ENCODE assay signal across 13 mouse cellular contexts in genomic region chr7:142902931-142903330, GRCm38 (mm10). TPM values are rescaled to one million over a fixed set of nuclear protein-coding genes. Genes with fewer than 3 reads are reported as not detected.
DNase-seq lines count a peak whose midpoint lies in the region; ATAC-seq and TF ChIP-seq lines count a peak whose summit lies in the region.
"Had no signal": no experiment of that assay in that cellular context is flagged by ENCODE, and none has a peak within 500 bp of the region (broad histone marks: within the 10 kb centered on the region; RNA-seq: fewer than 3 reads in every experiment).

No protein-coding gene starts in this region.

- WGBS in forebrain, embryonic 11.5 days, result 6% methylated on average over 4 of the region's 4 CpGs
- WGBS in hindbrain, postnatal 0 days, result 13% methylated on average over 4 of the region's 4 CpGs
- 9% methylated on average over 4 of the region's 4 CpGs for whole genome bisulfite sequencing in neural tube, embryonic 14.5 days
- 48% methylated on average over 4 of the region's 4 CpGs for WGBS in liver, embryonic 11.5 days

- H3K27me3 ChIP-seq in forebrain, embryonic 11.5 days (ENCODE audit: control insufficient read depth, insufficient read depth, low read length), result no peaks in the 10 kb centered on the region
- H3K27me3 ChIP-seq in hindbrain, postnatal 0 days (ENCODE audit: insufficient read depth, low read length), result no peaks in the 10 kb centered on the region
- H3K27me3 ChIP-seq in neural tube, embryonic 14.5 days (ENCODE audit: control insufficient read depth, insufficient read depth, low read length), result no peaks in the 10 kb centered on the region
- peaks cover 13% of the 10 kb centered on the region for H3K27me3 ChIP-seq in liver, embryonic 11.5 days (replicated peaks; ENCODE audit: control insufficient read depth, insufficient read depth, low read length)
- H3K27me3 ChIP-seq: embryonic facial prominence, embryonic 12.5 days had no signal

- no peak overlapping the region for H3K4me2 ChIP-seq in forebrain, embryonic 11.5 days (ENCODE audit: low read depth, low read length, severe bottlenecking)
- no peak overlapping the region for H3K4me2 ChIP-seq in hindbrain, postnatal 0 days (ENCODE audit: low read depth, low read length)
- H3K4me2 ChIP-seq in neural tube, embryonic 14.5 days (ENCODE audit: low read depth, low read length), result no peak overlapping the region
- no peak overlapping the region for H3K4me2 ChIP-seq in liver, embryonic 11.5 days
- H3K4me2 ChIP-seq: embryonic facial prominence, embryonic 12.5 days; stomach, embryonic 15.5 days had no signal

- no peaks in the 10 kb centered on the region for H3K9me3 ChIP-seq in forebrain, embryonic 11.5 days (ENCODE audit: control insufficient read depth, low read length)
- H3K9me3 ChIP-seq in hindbrain, postnatal 0 days (ENCODE audit: low read length), result no peaks in the 10 kb centered on the region
- no peaks in the 10 kb centered on the region for H3K9me3 ChIP-seq in neural tube, embryonic 14.5 days (ENCODE audit: control insufficient read depth, low read length)
- H3K9me3 ChIP-seq in liver, embryonic 11.5 days (ENCODE audit: control insufficient read depth, low read length), result no peaks in the 10 kb centered on the region
- H3K9me3 ChIP-seq: embryonic facial prominence, embryonic 12.5 days; stomach, embryonic 15.5 days had no signal

- H3K4me1 ChIP-seq in forebrain, embryonic 11.5 days (replicated peaks; ENCODE audit: control insufficient read depth, insufficient read depth, low read length), result peaks cover 16% of the 10 kb centered on the region; the same call in 1 of the 2 replicates
- peaks cover 12% of the 10 kb centered on the region for H3K4me1 ChIP-seq in hindbrain, postnatal 0 days (ENCODE audit: insufficient read depth, low read length)
- peaks cover 4% of the 10 kb centered on the region; the same call in 1 of the 2 replicates for H3K4me1 ChIP-seq in neural tube, embryonic 14.5 days (ENCODE audit: control insufficient read depth, insufficient read depth, low read length)
- H3K4me1 ChIP-seq in liver, embryonic 11.5 days (replicated peaks; ENCODE audit: control insufficient read depth, insufficient read depth, low read length), result no peaks in the 10 kb centered on the region

- peak; percentile 84 for ATAC-seq in forebrain, embryonic 11.5 days (replicated peaks; ENCODE audit: low FRiP score)
- peak; percentile 82 for ATAC-seq in hindbrain, postnatal 0 days
- ATAC-seq in neural tube, embryonic 14.5 days (ENCODE audit: low read depth), result peak; percentile 80; the same call in 1 of the 2 replicates
- no peak for ATAC-seq in CD4-positive, CD25-positive, alpha-beta regulatory T cell, adult 4 months
- ATAC-seq in liver, embryonic 11.5 days (replicated peaks; ENCODE audit: low FRiP score), result no peak

- no peaks in the 10 kb centered on the region for H3K36me3 ChIP-seq in forebrain, embryonic 11.5 days (ENCODE audit: control insufficient read depth, insufficient read depth, low read length)
- no peaks in the 10 kb centered on the region for H3K36me3 ChIP-seq in hindbrain, postnatal 0 days (ENCODE audit: insufficient read depth, low read length)
- no peaks in the 10 kb centered on the region for H3K36me3 ChIP-seq in neural tube, embryonic 14.5 days (ENCODE audit: control insufficient read depth, insufficient read depth, low read length)
- no peaks in the 10 kb centered on the region for H3K36me3 ChIP-seq in liver, embryonic 11.5 days (ENCODE audit: control insufficient read depth, insufficient read depth, low read length)
- H3K36me3 ChIP-seq: embryonic facial prominence, embryonic 12.5 days; stomach, embryonic 15.5 days had no signal

- no peak overlapping the region for H3K4me3 ChIP-seq in forebrain, embryonic 11.5 days (ENCODE audit: low read depth, low read length)
- H3K4me3 ChIP-seq in hindbrain, postnatal 0 days (ENCODE audit: low read length), result no peak overlapping the region
- H3K4me3 ChIP-seq in neural tube, embryonic 14.5 days (ENCODE audit: low read depth, low read length), result no peak overlapping the region
- no peak overlapping the region for H3K4me3 ChIP-seq in liver, embryonic 11.5 days (ENCODE audit: low read depth, low read length)
- H3K4me3 ChIP-seq: embryonic facial prominence, embryonic 12.5 days; stomach, embryonic 15.5 days had no signal

- peak; percentile 26 to 36 for DNase-seq in layer of hippocampus, postnatal 10 days (ENCODE audit: low spot score in 2 of 2)
- DNase-seq in layer of hippocampus, adult 8-10 months (ENCODE audit: low spot score in 2 of 2), result no peak
- peak; percentile 65 for DNase-seq in forebrain, embryonic 11.5 days (ENCODE audit: low spot score)
- peak; percentile 61 for DNase-seq in hindbrain, postnatal 0 days (ENCODE audit: low spot score)
- no peak for DNase-seq in frontal cortex, postnatal 36 days (ENCODE audit: low spot score in 2 of 2)
- no peak for DNase-seq in liver, embryonic 11.5 days (ENCODE audit: low spot score)
- DNase-seq: heart, postnatal 36 days; kidney, postnatal 10 days; lung, adult 18-20 months had no signal

- no peak for TF ChIP-seq CTCF in hindbrain, postnatal 0 days (IDR thresholded peaks at IDR 0.05; ENCODE audit: low read depth)

- peak overlapping the region; percentile 75 for H3K27ac ChIP-seq in forebrain, embryonic 11.5 days (ENCODE audit: low read depth, low read length)
- H3K27ac ChIP-seq in hindbrain, postnatal 0 days, result 0 out of 2 replicates have a peak overlapping the region, but pooled peaks have one; percentile 22
- H3K27ac ChIP-seq in neural tube, embryonic 14.5 days (ENCODE audit: low read depth, low read length), result peak overlapping the region; percentile 68
- no peak overlapping the region for H3K27ac ChIP-seq in liver, embryonic 11.5 days (ENCODE audit: low read depth, low read length)
- H3K27ac ChIP-seq: embryonic facial prominence, embryonic 12.5 days; stomach, embryonic 15.5 days had no signal

- H3K9ac ChIP-seq in forebrain, embryonic 11.5 days (ENCODE audit: low read length), result peak overlapping the region; percentile 21
- no peak overlapping the region for H3K9ac ChIP-seq in hindbrain, postnatal 0 days (replicated peaks; ENCODE audit: low read length)
- H3K9ac ChIP-seq in neural tube, embryonic 14.5 days (replicated peaks; ENCODE audit: low read depth, low read length), result no peak overlapping the region
- no peak overlapping the region for H3K9ac ChIP-seq in liver, embryonic 11.5 days (ENCODE audit: low read depth, low read length)
- H3K9ac ChIP-seq: embryonic facial prominence, embryonic 12.5 days; stomach, embryonic 15.5 days had no signal

RNA-seq across cellular contexts. Expression of gene Th, which starts 28.0 kb away (rescaled TPM):
- under 1 TPM; 0.64 to 0.89 TPM for total RNA-seq in layer of hippocampus, postnatal 10 days (2021)
- total RNA-seq in layer of hippocampus, adult 8-10 months (2022), result under 1 TPM; 0.39 to 0.89 (median 0.53) TPM
- polyA plus RNA-seq in forebrain, embryonic 11.5 days (2014; fragmentation: Nextera tagmentation; extraction: Ambion mirVana), result 18.7 and 19.8 TPM in 2 replicates
- total RNA-seq in hindbrain, postnatal 0 days (2014; rRNA removed), result 12.0 and 13.9 TPM in 2 replicates
- 11.8 and 13.3 TPM in 2 replicates for polyA plus RNA-seq in hindbrain, postnatal 0 days (2015; fragmentation: Nextera tagmentation; extraction: Ambion mirVana)
- 1.7 and 27.3 TPM in 2 replicates for polyA plus RNA-seq in neural tube, embryonic 14.5 days (2014; fragmentation: Nextera tagmentation; extraction: Ambion mirVana)
- not detected for polyA plus RNA-seq in CD4-positive, CD25-positive, alpha-beta regulatory T cell, adult 4 months (2017; shearing (Covaris generic))
- 0.26 and 0.29 TPM in 2 replicates for polyA plus RNA-seq in liver, embryonic 11.5 days (2014; fragmentation: Nextera tagmentation; extraction: Ambion mirVana)
- total RNA-seq: heart, postnatal 36 days had no signal

Comparison
In these comparisons a context has a peak if more than half of its experiments do, and no peak if none do; other contexts are left out.
1. DNase-seq: peak in layer of hippocampus, postnatal 10 days (2 of 2), forebrain, embryonic 11.5 days (single experiment) and hindbrain, postnatal 0 days (single experiment); none in layer of hippocampus, adult 8-10 months (0 of 2), frontal cortex, postnatal 36 days (0 of 2) and liver, embryonic 11.5 days (single experiment).
2. ATAC-seq: peak in forebrain, embryonic 11.5 days (single experiment), hindbrain, postnatal 0 days (single experiment) and neural tube, embryonic 14.5 days (single experiment); none in CD4-positive, CD25-positive, alpha-beta regulatory T cell, adult 4 months (single experiment) and liver, embryonic 11.5 days (single experiment).